Mouse (Mus musculus) large intestine, adult 2 months (tissue): ENCODE data around the gene Angptl4. TPM values are rescaled to one million over a fixed set of nuclear protein-coding genes. Genes with fewer than 3 reads are reported as not detected.
A peak's percentile ranks its signal among the peaks of the same experiment; 100 is the strongest.
"Not testable (repeated sequence)": the region's sequence is repeated elsewhere in the genome, so short reads cannot be mapped to it uniquely, and the experiment has no call there.

Experiments used
- DNase-seq: peaks from one replicate; pipeline ENCODE4 v3.0.0-alpha.2; 2012; ENCODE audit warnings: low read depth, low spot score
- WGBS: fragments of 180-500 bp; shearing (Covaris S2); methylation state at CpG from one replicate; pipeline ENCODE4 v1.1.7; 2018; 5-methylcytosine and 5-hydroxymethylcytosine counted together
- polyA plus RNA-seq: library from polyadenylated mRNA; depleted of rRNA; stranded (reverse); fragments of >200 nt; gene quantifications from 2 replicates; pipeline ENCODE4 v1.2.3, GENCODE M21; 2012; rRNA removed

Angptl4 gene
- polyA plus RNA-seq = 21.9 and 75.2 TPM in 2 replicates

DNA sequence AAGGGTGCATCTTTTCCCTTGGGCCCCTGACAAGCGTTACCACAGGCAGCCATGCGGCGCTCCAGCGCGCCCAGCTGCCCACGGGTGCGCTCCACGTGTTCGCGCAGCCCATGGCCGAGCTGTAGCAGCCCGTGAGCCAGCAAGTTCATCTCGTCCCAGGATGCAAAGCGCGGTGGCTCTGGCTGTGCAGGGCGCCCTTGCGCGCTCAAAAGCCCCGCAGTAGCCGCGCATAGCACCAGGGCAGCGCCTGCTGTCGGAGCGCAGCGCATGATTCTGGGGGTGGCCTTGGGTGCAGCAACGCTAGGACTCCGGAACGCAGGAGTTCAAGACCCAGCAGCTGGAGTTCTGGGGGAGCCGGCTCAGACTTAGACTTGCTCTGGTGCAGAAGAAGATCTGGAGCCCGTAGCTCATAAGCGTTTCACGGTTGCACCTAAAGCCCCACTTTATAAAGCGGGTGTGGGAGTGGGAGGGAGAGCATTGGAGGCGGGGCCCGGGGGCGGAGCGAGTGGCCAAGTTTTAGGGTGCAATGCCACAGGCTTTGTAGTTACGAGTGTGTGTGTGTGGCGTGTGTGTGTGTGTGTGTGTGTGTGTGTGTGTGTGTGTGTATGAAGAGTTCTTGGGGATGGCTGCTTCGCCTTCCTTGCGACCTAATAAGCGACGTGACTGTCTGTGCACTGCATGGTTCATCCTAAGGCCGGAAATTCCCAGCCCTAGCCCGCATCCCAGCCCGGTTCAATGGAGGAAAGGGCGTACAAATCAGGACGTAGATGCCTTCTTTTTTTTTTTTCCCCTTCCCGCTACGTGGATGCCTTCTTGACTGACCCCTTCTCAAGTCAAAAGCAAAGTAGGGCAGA, at the start of gene Angptl4:
Gene Angptl4, minus strand, starts transcription at position 707 of the 854 bp plus-strand sequence.
- DNase-seq = no peak
- 2% methylated on average over 50 of the region's 50 CpGs for WGBS

DNA sequence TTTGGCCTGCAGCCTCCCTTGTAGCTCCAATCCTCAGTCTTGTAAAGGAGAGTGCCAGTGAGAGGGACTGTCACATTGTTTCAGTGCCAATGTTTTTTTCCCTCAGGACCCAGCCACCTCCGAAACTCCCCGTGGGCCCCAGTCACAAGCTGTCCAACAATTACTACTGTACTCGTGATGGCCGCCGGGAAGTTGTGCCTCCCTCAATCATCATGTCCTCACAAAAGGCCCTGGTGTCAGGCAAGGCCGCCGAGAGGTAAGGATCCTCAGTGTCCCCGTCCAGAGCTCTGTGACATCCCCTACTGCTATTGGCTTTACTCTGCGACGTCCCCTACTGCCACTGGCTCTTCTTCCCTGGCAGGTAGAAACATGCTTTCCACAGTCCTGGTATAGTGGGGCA, 47.9 kb upstream of the Angptl4 start:
- no peak for DNase-seq
- WGBS = 54% methylated on average over 10 of the region's 10 CpGs

DNA sequence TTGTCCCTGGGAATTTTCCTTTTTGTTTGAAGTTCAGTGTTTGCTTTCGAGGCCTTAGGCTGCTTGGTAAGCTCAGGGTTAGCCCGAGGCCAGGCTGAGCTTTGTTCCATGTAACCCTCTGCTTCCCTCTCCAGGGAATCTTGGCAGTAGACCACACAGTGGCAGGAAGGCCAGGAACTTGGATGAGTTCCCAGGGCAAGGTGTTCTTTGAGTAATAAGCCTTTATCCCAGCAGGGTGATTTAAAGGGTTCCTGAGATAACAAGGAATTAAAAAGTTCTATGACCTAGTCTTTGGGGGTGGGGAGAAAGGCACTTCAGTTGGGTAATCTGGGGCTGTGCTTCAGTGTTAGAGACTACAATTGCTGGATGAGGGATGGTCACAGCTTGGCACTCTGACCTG, 47.3 kb upstream of the Angptl4 start:
- peak; percentile 92 for DNase-seq
- WGBS = 15% methylated on average over 2 of the region's 2 CpGs

DNA sequence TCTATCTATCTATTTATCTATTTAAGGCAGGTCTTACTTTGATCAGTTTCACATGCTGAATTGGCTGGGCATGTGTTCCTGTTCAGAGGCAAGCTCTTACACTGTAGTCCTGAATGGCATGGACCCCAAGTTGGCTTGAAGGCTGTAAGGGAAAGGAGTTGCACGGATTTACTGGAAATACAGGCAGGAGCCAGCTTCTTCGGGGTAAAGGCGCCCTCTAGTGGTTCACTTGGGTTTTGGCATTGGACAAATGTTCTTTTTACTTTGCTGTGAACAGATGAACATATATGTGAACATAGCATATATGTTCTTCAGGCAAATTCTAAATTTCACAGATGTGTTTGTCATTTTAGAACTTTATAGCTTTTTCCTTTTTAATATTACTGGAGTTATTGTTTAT, 45.2 kb upstream of the Angptl4 start:
- WGBS = 0% methylated on average over 3 of the region's 3 CpGs
- no peak for DNase-seq

- WGBS = 65% methylated on average over 8 of the region's 8 CpGs
These were observed 43.8 kb upstream of the Angptl4 start for GRCm38 (mm10) chr17:33825462-33825861.

DNA sequence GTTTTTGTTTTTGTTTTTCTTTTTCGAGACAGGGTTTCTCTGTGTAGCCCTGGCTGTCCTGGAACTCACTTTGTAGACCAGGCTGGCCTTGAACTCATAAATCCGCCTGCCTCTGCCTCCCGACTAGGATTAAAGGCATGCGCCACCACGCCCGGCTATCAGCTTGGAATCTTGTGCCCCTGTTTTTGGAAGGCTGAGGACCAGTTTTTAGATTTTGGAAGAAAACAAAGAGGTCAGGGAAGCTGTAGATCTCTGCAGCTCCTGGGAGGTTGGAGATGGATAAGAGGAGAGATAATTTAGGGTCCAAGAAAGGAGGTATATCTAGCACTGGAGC, 43.3 kb upstream of the Angptl4 start:
- 2% methylated on average over 6 of the region's 6 CpGs for WGBS
- not testable (repeated sequence) for DNase-seq

More at GRCm38 (mm10) chr17:33825462-33825861, 43.8 kb upstream of the Angptl4 start:
- no peak for DNase-seq

DNA sequence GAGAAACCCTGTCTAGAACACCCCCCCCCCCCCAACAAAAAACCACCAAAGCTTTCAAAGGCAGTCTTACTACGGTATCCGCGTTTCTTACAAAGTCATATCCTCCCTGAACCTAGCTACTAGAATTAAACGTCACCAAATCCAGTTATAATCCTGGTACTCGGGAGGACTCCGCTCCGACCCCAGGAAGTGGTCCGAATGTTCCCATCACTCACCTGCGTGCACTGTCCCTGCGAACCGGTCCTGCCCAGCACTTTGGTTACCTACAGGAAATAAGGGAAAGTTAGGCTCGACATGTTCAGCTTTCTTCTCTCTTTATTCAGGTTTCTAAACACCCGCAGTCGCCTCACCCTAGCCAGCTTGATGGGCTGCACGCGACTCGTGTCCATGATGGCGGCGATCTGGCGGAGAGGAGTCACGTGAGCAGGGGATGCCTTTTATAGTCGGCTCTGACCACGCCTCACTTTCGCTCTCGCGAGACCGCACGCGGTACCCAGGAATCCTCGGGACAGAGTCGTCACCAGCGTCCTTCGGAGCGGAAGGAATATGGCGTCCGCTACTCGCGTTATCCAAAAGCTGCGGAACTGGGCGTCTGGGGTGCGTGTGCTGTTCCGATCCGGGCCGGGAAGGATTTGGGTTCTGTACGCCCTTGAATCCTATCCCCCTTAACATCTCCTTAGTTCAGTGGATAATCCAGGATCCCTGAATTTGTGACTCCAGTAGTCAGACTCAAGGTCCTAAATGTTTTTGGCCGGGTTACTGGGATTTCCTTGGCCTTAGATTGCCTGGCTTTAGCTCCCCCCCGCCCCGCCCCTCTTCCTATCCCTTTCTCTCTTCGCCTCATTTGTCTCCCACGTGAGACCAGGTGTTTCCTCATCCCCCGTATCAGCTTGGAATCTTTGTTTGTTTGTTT, 42.7 kb upstream of the Angptl4 start, which contains the start of the genes Rps28 and Ndufa7:
Gene Rps28, minus strand, starts transcription at position 479 of the 913 bp plus-strand sequence.
Gene Ndufa7, plus strand, starts transcription at position 489 of the 913 bp plus-strand sequence.
- DNase-seq = peak; percentile 76
- under 1% methylated on average over 51 of the region's 51 CpGs for WGBS

GRCm38 (mm10) chr17:33823171-33823570, 41.5 kb upstream of the Angptl4 start:
- WGBS = 51% methylated on average over 8 of the region's 8 CpGs
- DNase-seq = not testable (repeated sequence)

DNA sequence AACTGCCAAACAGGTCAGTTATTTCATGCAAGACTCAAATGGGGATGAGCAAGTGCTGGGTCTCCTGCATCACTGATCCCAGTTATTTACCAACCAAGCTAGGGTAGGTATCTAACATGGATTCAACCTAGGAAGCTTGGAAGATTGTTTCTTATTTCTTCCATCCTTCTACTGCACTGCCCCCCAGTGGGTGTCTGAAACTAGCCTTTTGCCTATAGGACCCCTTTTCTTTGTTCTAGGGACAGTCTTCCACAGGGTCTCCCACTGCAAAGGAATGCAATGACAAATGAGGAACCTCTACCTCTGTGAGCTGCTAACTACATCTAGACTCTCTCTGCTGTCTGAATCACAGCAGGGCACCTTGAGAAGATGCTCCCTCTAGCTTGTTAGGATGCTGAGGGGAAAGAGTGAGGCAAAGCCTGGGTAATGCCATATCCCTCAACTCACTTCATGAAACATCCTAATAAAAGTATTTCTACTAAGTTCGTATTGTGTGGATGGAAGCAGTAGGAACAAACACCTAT, 40.9 kb upstream of the Angptl4 start:
- DNase-seq = no peak
- 62% methylated on average over 1 of the region's 1 CpGs for WGBS

GRCm38 (mm10) chr17:33817969-33818643, 36.5 kb upstream of the Angptl4 start:
- 27% methylated on average over 33 of the region's 33 CpGs for WGBS
- no peak for DNase-seq

DNA sequence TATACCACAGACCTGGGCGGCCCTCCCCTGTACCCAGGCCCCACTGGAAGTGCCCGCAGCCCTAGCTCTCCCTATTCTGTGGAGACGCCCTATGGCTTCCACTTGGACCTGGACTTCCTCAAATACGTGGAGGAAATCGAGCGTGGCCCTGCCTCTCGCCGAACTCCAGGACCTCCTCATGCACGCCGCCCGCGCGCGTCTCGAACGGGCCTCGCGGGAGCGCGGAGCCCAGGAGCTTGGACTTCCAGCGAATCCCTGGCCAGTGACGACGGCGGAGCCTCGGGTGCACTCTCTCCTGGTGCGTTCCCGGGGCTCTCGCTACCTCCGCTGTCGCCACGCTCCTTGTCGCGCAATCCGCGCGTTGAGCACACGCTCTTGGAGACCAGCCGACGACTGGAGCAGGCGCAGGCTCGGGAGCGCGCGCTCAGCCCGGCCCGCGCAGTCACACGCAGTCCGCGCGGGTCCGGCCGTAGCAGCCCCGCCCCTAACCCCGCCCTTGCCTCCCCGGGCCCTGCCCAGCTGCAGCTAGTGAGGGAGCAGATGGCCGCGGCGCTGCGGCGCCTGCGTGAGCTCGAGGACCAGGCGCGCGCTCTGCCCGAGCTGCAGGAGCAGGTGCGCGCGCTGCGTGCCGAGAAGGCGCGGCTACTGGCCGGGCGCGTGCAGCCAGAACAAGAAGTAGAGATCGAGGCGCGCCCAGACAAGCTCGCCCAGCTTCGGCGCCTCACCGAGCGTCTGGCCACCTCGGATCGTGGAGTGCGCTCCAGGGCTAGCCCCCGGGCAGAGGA, 35.7 kb upstream of the Angptl4 start:
- WGBS = under 1% methylated on average over 89 of the region's 89 CpGs
- peak; percentile 70 for DNase-seq

DNA sequence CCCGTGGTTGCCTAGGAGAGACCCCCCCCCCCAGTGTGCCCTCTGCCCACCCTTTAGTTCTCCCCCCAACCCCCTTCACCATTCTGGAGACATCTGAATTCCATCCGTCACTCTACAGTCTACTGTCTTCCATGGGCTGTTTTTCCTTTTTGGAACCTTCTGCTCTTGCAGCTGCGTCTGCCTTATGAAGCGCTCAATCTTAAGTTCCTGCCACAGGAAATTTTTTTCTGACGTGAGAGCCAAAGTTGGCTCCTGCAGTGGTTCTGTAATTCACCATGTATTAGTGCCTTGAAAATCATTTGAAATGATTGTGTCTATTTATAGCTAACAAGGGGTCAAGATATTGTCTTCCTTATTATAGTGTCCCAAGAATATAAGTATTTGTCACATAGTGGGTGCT, 35.0 kb upstream of the Angptl4 start:
- DNase-seq = no peak
- WGBS = 72% methylated on average over 5 of the region's 5 CpGs

GRCm38 (mm10) chr17:33815399-33815798, 33.8 kb upstream of the Angptl4 start:
- no peak for DNase-seq
- 83% methylated on average over 6 of the region's 6 CpGs for WGBS

- no peak for DNase-seq
- 55% methylated on average over 4 of the region's 4 CpGs for WGBS
These were observed 31.4 kb upstream of the Angptl4 start for GRCm38 (mm10) chr17:33812990-33813389.

- no peak for DNase-seq
- WGBS = 13% methylated on average over 3 of the region's 3 CpGs
These were observed 30.8 kb upstream of the Angptl4 start for GRCm38 (mm10) chr17:33812475-33812874.

GRCm38 (mm10) chr17:33811142-33811516, 29.5 kb upstream of the Angptl4 start:
- DNase-seq = no peak
- WGBS = 18% methylated on average over 7 of the region's 7 CpGs

DNA sequence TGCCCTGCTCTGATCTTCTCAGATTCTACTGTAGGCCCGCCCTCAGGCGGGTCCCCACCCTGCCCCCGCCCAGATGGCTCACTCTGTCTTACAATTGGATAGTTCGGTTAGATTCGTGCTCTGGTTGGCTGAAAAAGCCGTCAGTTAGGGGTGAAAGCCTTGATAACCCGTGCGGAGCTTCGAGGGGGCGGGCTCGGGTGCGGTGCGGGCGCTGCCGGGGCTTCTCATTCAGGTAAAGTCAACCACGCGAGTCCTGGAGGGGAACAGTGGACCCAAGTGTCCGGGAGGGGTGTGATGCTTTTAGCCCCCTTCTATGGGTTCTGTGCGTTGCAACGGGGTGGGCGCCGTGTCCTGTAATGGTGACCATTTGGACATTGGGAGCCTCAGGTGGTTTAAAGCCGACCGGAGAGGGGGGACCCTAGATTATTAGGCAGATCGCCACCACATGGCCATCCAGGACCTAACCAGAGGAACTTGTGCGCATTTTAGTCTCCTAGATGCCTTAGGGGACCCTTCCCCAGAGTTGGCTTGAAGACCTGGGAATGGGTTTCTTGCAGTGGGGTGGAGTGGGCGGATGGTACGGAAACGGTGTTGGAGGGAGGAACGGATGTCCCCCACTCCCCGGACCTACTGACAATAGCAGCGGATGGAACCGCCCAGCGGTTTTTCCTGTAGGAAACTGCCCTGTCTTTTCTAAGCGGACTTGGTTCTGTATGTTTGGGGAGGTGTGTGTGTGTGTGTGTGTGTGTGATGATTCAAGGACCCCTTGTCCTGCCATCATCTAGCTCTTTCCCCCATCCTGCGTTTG, 28.9 kb upstream of the Angptl4 start, which contains the start of gene Kank3:
Gene Kank3, plus strand, starts transcription at position 186 of the 808 bp plus-strand sequence.
- peak; percentile 95 for DNase-seq
- 2% methylated on average over 36 of the region's 36 CpGs for WGBS

DNA sequence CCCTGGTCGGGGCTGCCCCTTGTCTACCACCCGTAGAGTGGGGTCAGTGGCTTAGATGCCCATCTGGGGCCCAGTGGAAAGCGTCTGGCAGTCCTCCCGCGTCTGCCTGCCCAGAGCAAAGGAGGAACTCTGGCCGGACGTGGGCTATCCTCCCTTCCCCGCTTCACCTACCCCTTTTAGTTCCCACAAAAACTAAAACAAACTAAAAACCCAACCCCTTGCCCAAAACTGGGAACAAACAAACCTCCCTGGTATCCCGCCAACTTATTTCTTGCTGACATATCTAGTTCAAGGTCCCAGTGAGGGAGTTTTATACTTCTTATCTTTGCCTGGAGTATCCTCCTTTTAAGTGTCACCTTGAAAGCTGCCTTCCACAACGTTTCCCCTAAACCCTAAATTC, 26.6 kb upstream of the Angptl4 start:
- DNase-seq = no peak
- WGBS = 32% methylated on average over 10 of the region's 10 CpGs
